Mouse (Mus musculus): ENCODE data around the gene Frmd5.

DNA sequence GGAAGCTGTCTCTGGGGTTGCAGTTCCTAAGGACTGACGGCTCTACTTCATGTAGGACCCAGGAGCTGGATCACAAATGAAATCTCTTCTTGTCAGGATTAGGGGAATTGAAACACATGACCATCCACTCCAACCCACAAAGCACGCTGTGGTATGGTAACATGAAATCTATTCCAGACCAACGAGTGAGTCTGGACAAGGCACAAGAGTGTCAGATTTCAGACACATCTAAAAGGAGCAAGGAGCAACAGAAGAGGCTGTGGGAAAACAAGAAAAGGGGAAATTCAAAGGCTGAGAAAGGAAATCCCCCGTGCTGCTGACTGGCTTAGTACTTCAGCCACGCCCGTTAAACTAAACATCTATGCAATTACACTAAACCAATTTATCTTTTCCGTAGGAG lies 19.6 kb downstream of the Frmd5 start:
- TF ChIP-seq POLR2A (IDR thresholded peaks at IDR 0.05; ENCODE audit: low read depth, low read length) (no peak), CTCF (conservative IDR thresholded peaks at IDR 0.05; ENCODE audit: insufficient read depth, insufficient read length, low read depth, low read length) (no peak)
